Mouse (Mus musculus) liver, adult 2 months (tissue): Measurements from ENCODE around the gene Bicdl1. TPM values are rescaled to one million over a fixed set of nuclear protein-coding genes. Genes with fewer than 3 reads are reported as not detected.

Experiments used
- DNase-seq: peaks from one replicate; pipeline ENCODE4 v3.0.0-alpha.2; 2011; ENCODE audit warnings: low read depth, low spot score; ENCODE audit errors: extremely low read depth
- H3K27ac ChIP-seq: fragments of 200-500 bp; replicated peaks from 2 replicates; pipeline ENCODE4 v1.5.1; 2012; ENCODE audit warnings: low read depth, mild to moderate bottlenecking, control low read depth, inconsistent platforms, low read length; ENCODE audit not compliant: insufficient read depth
- H3K27me3 ChIP-seq: fragments of 200-500 bp; 2 replicates; pipeline ENCODE4 v1.6.1; 2012; ENCODE audit warnings: mild to moderate bottlenecking, moderate library complexity, low read length, inconsistent platforms; ENCODE audit not compliant: control insufficient read depth, insufficient read depth
- H3K36me3 ChIP-seq: fragments of 200-500 bp; 2 replicates; pipeline ENCODE4 v1.6.1; 2012; ENCODE audit warnings: low read length, inconsistent platforms; ENCODE audit not compliant: control insufficient read depth, insufficient read depth
- H3K4me1 ChIP-seq: fragments of 200-500 bp; 2 replicates; pipeline ENCODE4 v1.6.1; 2011; ENCODE audit warnings: low read length; ENCODE audit not compliant: control insufficient read depth, insufficient read depth
- H3K4me3 ChIP-seq: fragments of 200-500 bp; 2 replicates; pipeline ENCODE4 v1.5.1; 2011; ENCODE audit warnings: low read depth, mild to moderate bottlenecking, control low read depth, low read length, moderate library complexity; ENCODE audit not compliant: insufficient read depth
- H3K79me2 ChIP-seq: fragments of 200-500 bp; 2 replicates; pipeline ENCODE4 v1.6.1; 2012; ENCODE audit warnings: inconsistent platforms, mild to moderate bottlenecking, low read length, moderate library complexity; ENCODE audit not compliant: control insufficient read depth, insufficient read depth
- H3K9ac ChIP-seq: fragments of 200-500 bp; 2 replicates; pipeline ENCODE4 v1.6.1; 2012; ENCODE audit warnings: low read depth, mild to moderate bottlenecking, control low read depth, inconsistent platforms, low read length
- CTCF ChIP-seq: fragments of 200-500 bp; IDR thresholded peaks from 2 replicates; pipeline ENCODE4 v1.5.1; 2011; ENCODE audit warnings: low read depth, low read length, control low read depth
- POLR2A ChIP-seq: fragments of 200-500 bp; IDR thresholded peaks from 2 replicates; pipeline ENCODE4 v1.6.1; 2011; ENCODE audit warnings: low read length, control low read depth; ENCODE audit not compliant: insufficient read depth; ENCODE audit errors: extremely low read depth
- WGBS: fragments of 180-500 bp; shearing (Covaris S2); methylation state at CpG from one replicate; pipeline ENCODE4 v1.1.7; 2018; 5-methylcytosine and 5-hydroxymethylcytosine counted together
- polyA plus RNA-seq: library from polyadenylated mRNA; depleted of rRNA; stranded (reverse); fragments of >200 nt; gene quantifications from 2 replicates; pipeline ENCODE4 v1.2.3, GENCODE M21; 2012
- total RNA-seq: library from RNA; depleted of rRNA; stranded (reverse); fragments of >200 nt; gene quantifications from 2 replicates; pipeline ENCODE4 v1.2.3, GENCODE M21; 2014

The Bicdl1 gene
- total and polyA plus RNA-seq, 2 experiments = 1.1 to 3.1 TPM

GRCm38 (mm10) chr5:115666366-115667065 lies 64.9 kb downstream of the Bicdl1 start:
- DNase-seq = no peak
- Histone ChIP-seq H3K27me3 (no peaks in the 10 kb centered on the region), H3K79me2 (no peaks in the 10 kb centered on the region), H3K4me1 (no peaks in the 10 kb centered on the region), H3K27ac (no peak overlapping the region), H3K4me3 (no peak overlapping the region), H3K9ac (no peak overlapping the region), H3K36me3 (no peaks in the 10 kb centered on the region)
- WGBS = 81% methylated on average over 8 of the region's 8 CpGs
- no peak for TF ChIP-seq POLR2A
- no peak for TF ChIP-seq CTCF

GRCm38 (mm10) chr5:115662658-115663057 lies 68.8 kb downstream of the Bicdl1 start:
- no peaks in the 10 kb centered on the region for H3K4me1 ChIP-seq
- no peak overlapping the region for H3K9ac ChIP-seq
- no peaks in the 10 kb centered on the region for H3K36me3 ChIP-seq
- no peak overlapping the region for H3K4me3 ChIP-seq
- DNase-seq = no peak
- no peak overlapping the region for H3K27ac ChIP-seq
- 87% methylated on average over 22 of the region's 22 CpGs for WGBS
- H3K79me2 ChIP-seq = no peaks in the 10 kb centered on the region
- no peaks in the 10 kb centered on the region for H3K27me3 ChIP-seq
- TF ChIP-seq CTCF (no peak), POLR2A (no peak)

GRCm38 (mm10) chr5:115658352-115658751 lies 73.1 kb downstream of the Bicdl1 start:
- TF ChIP-seq POLR2A (no peak), CTCF (no peak)
- H3K36me3 ChIP-seq = no peaks in the 10 kb centered on the region
- WGBS = 77% methylated on average over 6 of the region's 6 CpGs
- H3K4me1 ChIP-seq = no peaks in the 10 kb centered on the region
- no peak overlapping the region for H3K27ac ChIP-seq
- no peak for DNase-seq
- H3K9ac ChIP-seq = no peak overlapping the region
- H3K4me3 ChIP-seq = no peak overlapping the region
- H3K79me2 ChIP-seq = no peaks in the 10 kb centered on the region
- H3K27me3 ChIP-seq = no peaks in the 10 kb centered on the region

- no peak overlapping the region for H3K9ac ChIP-seq
- H3K4me1 ChIP-seq = peaks cover 2% of the 10 kb centered on the region; the same call in 1 of the 2 replicates
- H3K79me2 ChIP-seq = no peaks in the 10 kb centered on the region
- no peaks in the 10 kb centered on the region for H3K36me3 ChIP-seq
- H3K27me3 ChIP-seq = no peaks in the 10 kb centered on the region
- TF ChIP-seq CTCF (no peak), POLR2A (no peak)
- no peak overlapping the region for H3K4me3 ChIP-seq
- H3K27ac ChIP-seq = no peak overlapping the region
- DNase-seq = no peak
- WGBS = 84% methylated on average over 1 of the region's 1 CpGs
These were observed 74.2 kb downstream of the Bicdl1 start for GRCm38 (mm10) chr5:115657234-115657633.

GRCm38 (mm10) chr5:115656677-115657076 lies 74.7 kb downstream of the Bicdl1 start:
- DNase-seq = no peak
- Histone ChIP-seq H3K4me3 (no peak overlapping the region), H3K9ac (no peak overlapping the region), H3K79me2 (no peaks in the 10 kb centered on the region), H3K27ac (no peak overlapping the region), H3K4me1 (peaks cover 2% of the 10 kb centered on the region; the same call in 1 of the 2 replicates), H3K27me3 (no peaks in the 10 kb centered on the region), H3K36me3 (no peaks in the 10 kb centered on the region)
- TF ChIP-seq CTCF (no peak), POLR2A (no peak)
- 72% methylated on average over 6 of the region's 6 CpGs for WGBS

GRCm38 (mm10) chr5:115653776-115654175 lies 77.6 kb downstream of the Bicdl1 start:
- Histone ChIP-seq H3K9ac (no peak overlapping the region), H3K79me2 (no peaks in the 10 kb centered on the region), H3K27ac (no peak overlapping the region), H3K36me3 (no peaks in the 10 kb centered on the region), H3K27me3 (no peaks in the 10 kb centered on the region), H3K4me3 (no peak overlapping the region), H3K4me1 (peaks cover 2% of the 10 kb centered on the region; the same call in 1 of the 2 replicates)
- no peak for DNase-seq
- no peak for TF ChIP-seq POLR2A
- TF ChIP-seq CTCF = no peak
- 98% methylated on average over 12 of the region's 12 CpGs for WGBS
